Mouse (Mus musculus) liver, postnatal 0 days (tissue): ENCODE data around the gene Camkk2.

Experiments used
- CTCF ChIP-seq: sonication (generic); IDR thresholded peaks from 2 replicates; pipeline ENCODE4 v1.5.1; 2016; ENCODE audit warnings: antibody characterized with exemption, low read depth
- EP300 ChIP-seq: IDR thresholded peaks from 2 replicates; pipeline ENCODE4 v1.6.1; 2016; ENCODE audit warnings: antibody characterized with exemption, low read depth, mild to moderate bottlenecking

DNA sequence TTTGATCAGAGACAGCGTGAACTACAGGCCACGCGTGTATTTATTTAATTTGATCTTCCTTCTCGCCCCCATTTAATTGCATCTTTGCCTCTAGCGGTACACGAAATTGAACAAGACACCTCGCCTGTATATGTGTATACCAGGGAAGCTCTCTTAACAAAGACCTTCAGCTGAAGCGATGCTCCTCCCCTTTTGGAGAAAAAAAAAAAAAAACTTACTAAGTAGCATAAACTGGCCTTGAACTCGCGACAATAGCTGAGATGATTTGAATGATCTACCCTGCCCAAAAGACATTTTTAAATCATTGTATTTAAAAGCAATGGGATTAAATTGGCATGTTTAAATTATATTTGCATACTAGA, 42.3 kb upstream of the Camkk2 start:
- TF ChIP-seq EP300 (0 out of 2 replicates have a peak, but pooled peaks have one; percentile 7), CTCF (no peak)
